Mouse (Mus musculus): Measurements from ENCODE around the gene Ncor2.

DNA sequence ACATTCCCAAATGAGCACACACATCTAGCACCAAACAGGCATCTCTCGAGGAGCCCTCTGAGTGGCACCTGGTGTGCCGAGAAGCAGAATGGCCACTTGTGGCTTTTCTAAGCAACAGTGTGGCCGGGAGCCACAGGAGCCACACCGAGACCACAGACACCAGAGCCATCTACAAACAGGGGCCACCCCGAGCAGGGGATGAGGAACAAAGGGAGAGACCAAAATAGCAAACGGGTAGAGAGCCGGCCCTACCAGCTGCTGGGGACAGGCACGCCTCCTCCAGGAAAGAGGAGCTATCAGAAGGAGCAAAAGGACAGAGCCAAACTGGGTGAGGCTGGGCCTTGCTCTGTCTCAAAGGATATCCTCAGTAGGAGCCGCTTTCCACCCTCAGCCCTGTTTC is 102.8 kb downstream of the Ncor2 start:
- TF ChIP-seq HCFC1 (IDR thresholded peaks at IDR 0.05; ENCODE audit: borderline replicate concordance, insufficient read depth, low read length) = no peak
- TF ChIP-seq ZNF384 (IDR thresholded peaks at IDR 0.05; ENCODE audit: low read depth, low read length) = no peak
- no peak for TF ChIP-seq ZC3H11A (IDR thresholded peaks at IDR 0.05; ENCODE audit: borderline replicate concordance, low read depth, low read length)
